Mouse (Mus musculus) layer of hippocampus, adult 9-11 months (tissue): ENCODE results near the gene Ntng1.
A peak's percentile ranks its signal among the peaks of the same experiment; 100 is the strongest.

Source experiments
- DNase-seq: peaks from one replicate; pipeline ENCODE4 v3.0.0; 2022

Ntng1 gene

DNA sequence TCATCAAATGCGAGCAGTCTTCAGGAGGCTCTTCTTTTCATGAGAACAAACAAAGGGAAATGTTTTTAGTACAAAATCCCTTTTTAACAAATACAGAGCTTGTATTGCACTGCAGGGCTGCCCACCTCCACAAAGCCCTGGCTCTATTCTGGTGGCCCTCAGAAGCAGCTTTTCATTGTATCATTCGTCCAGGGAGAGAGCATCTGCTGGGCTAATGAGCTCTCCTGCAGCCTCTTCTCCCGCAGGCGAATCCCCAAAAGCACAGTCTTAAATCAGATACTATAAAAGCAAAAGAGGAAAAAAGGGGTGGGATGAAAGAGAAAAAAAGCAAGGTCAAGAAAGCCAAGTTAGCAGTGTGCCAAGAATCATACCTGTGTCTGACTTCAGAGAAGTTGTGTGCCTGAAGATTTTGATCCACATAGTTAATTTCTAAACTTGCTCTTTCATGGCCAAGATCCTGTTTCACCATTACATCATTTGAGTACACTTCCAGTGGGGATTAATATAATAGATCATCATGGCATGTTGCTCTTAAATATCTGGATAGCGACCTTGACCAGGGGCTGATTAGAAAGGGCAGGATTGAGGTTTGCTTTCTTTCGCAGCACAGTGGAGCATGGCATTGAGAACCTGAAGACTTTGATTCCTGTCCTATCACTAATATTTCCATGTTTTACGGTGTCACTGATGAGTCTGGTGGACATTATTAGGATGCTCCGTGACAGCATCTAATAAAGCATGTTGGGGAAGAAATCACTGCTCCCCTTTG, 225.7 kb downstream of the Ntng1 start:
- no peak for DNase-seq

- DNase-seq: no peak
Observed at GRCm38 (mm10) chr3:109917077-109917476, 226.7 kb downstream of the Ntng1 start.

GRCm38 (mm10) chr3:109914226-109914625, 229.6 kb downstream of the Ntng1 start:
- no peak for DNase-seq

- no peak for DNase-seq
Observed at GRCm38 (mm10) chr3:109890600-109890999, 253.2 kb downstream of the Ntng1 start.

GRCm38 (mm10) chr3:109885672-109886071, 258.1 kb downstream of the Ntng1 start:
- DNase-seq: no peak

DNA sequence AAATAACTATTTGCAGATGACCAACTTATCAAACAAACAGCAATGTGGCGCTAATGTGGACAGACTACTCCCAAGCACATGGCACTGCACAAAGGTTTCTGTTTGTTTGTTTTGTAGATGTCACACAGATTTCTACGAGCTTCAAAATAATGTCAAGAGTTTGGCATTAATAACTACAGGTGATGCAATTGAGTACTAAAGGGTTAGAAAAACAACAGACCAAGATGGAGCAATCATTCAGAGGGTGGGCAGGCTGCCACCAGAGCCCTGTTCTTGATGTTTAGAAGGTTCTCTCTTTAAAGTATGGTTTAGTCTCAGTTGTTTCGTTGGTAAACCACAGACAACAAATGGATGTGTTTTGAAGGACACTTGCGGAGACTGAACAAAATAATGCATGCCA, 264.8 kb downstream of the Ntng1 start:
- no peak for DNase-seq

GRCm38 (mm10) chr3:109871986-109872385, 271.8 kb downstream of the Ntng1 start:
- DNase-seq: no peak

DNA sequence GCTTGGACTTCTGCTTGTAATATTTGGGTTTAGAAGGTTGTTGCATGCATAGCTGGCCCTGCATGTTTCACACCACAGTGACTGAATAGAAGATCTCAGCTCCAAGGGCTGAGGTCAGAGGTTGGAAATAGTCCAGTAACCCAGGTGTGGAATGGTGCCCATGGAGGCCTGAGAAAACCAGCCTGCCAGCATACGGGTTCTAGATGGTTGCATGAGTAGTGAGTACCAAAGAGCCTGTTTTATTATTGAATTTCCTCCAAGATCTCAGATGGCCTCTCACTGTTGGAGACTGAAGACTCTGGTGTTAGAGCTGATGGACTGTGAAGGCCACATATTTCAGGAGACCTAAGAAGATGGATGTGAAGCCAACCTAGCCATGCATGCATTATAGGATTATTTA, 285.5 kb downstream of the Ntng1 start:
- no peak for DNase-seq

DNA sequence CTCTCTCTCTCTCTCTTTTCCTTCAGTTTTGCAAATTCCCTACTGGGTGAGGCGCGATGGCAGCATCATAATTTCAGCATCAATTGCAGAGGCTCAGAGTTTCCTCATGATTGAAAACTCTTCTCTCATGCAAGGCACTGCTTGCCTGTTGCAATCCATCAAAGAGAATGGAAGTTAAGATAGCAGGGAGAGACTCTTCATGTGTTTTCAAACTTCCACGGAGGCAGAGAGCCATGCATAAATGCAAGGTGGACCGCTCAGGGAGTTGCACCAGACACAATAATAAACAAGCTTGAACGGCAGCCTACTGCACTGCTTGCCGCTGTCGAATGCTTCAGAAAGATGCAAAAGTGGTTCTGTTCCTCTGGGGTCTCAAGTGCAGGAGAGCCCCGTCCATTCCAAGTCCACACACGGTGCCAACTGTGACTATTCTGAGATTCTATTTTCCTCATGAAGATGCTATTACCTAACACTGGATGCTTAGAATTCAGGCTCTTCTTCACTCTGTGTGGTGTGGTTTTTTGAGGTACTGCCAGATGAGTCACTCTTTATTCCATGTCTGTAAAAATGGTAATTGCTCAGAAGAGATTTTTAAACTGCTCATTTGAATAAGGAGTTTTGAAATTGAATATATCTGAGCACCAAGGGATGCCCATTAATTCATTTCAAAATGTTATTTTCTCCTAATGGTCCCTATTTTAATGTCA, 289.2 kb downstream of the Ntng1 start:
- DNase-seq: peak; percentile 28

GRCm38 (mm10) chr3:109846660-109847059, 297.2 kb downstream of the Ntng1 start:
- no peak for DNase-seq

DNA sequence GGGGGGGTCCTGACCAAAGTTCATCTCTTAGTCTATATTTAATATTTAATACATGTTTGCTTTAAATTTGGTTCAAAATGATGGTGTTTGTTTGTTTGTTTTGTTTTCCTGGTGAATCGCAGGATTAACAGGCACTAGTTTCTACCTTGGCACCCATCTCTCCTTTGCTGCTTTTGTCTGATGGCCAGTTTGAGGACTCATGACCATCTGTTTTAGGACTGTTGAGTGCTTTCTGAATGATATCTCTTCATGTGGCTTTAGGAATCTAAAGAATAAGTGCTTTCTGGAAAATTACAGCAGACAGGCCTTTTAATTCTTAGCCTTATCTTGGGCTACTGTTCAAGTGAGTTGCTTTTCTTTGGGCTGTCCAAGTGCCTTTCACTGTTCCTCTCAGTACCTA, 318.0 kb downstream of the Ntng1 start:
- no peak for DNase-seq

DNA sequence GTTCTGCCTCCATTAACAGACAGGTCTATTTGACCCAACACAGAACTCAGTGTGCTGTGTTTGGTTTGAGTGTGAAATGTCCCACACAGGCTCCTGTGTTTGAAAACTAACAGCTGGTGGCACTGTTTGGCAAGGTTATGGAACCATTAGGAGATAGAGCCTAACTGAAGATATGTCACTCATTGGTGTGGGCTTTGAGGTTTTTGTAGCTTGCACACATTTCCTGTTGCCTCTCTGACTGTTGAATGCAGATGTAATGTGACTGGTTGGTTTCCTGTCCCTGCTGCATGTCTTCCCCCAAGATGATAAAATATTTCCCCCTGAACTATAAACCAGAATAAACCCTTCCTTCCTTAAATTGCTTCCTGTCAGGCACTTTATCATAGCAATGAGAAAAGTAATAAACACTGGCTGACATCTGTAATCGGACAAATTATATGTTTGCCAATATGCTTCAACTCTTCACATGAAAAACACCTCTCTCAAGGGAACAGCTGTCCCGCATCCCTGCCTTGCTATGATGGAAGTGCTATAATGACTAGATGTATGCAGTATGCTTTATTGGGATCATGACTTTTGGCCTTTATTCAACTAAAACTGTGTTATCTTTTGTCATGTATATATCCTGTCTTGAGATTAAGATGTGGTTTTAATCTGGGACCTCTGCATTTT, 320.9 kb downstream of the Ntng1 start:
- no peak for DNase-seq

- no peak for DNase-seq
Observed at GRCm38 (mm10) chr3:109818821-109819685, 324.8 kb downstream of the Ntng1 start.

GRCm38 (mm10) chr3:109809065-109809464, 334.7 kb downstream of the Ntng1 start:
- DNase-seq: no peak

DNA sequence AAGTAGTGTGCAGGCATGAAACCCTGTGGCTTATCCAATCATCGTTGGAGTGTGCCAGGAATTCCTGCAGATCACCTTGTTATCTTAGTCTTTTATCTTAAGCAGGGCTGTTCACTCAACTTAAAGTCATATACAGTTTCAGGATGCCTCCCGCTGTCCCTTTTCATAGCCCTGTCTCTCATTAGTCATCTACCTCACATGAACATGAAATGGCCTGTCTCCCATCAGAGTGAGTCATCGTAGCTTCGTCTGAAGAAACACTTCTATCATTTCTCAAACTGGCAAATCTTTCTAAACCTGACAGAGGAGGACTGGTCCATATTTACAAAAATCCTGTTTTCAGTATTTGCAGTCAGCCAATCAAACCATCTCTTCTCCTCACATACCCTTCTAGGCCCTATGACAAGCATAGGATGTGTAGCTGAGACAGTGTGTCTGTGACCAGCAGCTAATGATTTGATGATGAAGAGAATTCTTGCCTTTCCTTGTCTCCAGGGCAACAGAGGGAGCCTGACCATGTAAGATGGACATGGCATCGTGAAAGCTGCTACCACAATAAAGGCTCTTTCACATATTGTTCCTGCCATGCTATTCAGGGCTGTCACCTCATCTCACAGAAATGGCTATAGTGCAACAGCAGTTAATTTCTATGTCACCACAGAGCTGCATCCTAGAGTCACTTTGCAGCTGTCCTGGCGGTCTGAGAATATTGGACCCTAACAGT, 336.4 kb downstream of the Ntng1 start:
- no peak for DNase-seq

DNA sequence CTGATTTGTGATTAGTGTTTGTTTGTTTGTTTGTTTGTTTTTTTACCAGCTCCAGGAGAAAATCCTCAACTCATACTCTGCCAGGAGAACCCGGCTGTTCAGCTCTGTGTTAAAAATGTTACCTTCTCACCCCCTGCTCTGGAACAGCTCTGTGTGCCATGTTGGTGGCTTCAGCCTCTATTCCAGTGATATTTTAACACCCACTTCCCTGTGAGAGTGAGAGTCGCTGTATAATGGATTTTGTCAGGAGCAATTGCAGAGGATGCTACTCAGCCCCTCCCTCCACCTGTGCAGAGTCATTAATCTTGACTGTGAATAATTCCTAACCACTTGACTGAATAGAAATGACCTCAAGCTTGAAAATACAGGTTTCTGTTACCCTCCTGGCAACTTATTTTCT, 339.7 kb downstream of the Ntng1 start:
- DNase-seq: no peak

DNA sequence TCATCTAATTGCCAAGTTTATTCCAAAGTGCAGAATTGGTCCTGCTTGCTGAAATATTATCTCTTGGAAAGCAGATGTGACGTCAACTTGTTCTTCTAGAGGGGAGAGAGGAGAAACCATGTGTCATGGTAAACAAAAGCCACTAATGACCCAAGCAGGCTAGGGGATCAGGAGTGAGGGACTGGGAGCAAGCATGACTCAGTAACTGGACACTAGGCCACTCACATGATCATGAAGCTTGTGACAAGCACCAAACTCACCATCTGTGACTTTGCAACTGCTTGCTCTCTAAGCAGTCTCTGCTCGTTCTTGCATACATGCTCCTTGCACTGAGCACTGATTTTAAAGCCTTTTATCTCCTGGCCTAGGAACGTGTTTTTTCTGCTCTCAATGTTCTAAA, 340.2 kb downstream of the Ntng1 start:
- no peak for DNase-seq

GRCm38 (mm10) chr3:109797354-109797753, 346.5 kb downstream of the Ntng1 start:
- DNase-seq: no peak

DNA sequence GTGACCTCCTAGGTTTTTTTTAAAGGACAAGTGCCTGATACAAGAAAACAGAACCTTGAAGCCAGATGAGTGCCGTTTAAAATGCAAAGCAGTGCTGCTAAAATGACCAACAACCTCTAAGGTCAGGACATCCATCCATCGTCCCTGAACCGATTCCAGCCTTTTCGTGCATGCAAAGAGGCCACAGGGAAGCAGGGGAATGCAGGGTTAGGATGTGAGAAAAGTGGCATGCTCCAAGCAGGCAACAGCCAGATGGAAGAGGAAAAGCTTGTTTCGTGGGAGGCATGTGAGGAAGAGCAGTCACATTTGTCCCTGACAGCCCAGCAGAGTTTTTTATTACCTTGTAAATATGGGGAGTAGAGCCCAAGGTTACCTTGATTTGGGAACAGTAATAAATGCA, 360.6 kb downstream of the Ntng1 start:
- peak; percentile 5 for DNase-seq

- DNase-seq: peak; percentile 84
Observed at GRCm38 (mm10) chr3:109782289-109782951, 361.4 kb downstream of the Ntng1 start.

DNA sequence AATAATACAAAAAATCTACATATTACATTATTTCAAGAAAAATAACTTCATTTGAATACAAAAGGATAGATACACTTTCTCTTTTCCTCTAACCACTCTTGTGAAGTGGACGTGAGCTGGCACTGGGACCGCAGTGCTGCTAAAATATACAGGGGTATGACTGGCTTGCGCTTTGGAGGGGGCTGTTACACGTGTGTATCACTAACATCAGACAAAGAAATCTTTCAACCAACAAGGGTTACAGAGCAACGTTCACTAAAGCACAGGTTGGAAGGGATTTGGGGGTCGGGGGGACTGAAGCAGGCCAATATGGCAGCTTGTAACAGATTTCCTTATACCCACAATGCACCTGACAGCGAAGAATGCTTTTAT, 361.9 kb downstream of the Ntng1 start:
- DNase-seq: no peak

DNA sequence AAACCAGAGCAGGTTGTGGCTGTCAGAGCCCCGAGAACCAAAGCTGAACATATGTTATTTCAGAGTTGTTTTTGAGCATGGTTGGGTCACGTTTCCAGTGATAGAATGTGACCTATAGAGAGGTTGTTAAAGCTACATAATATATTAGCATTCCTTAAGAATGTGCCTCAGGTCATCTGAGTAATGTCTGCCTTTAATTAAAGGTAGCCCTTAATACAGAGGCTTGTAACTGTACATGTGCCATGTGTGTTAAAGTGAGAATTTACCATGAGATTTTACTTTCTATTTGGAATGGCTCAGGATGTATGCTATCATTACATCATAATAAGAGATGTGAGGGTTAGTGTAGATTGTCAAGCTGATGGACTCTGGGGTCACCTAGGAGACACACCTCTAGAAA, 368.6 kb downstream of the Ntng1 start:
- DNase-seq: no peak
